Mouse (Mus musculus): ENCODE results near the gene Msl3l2. TPM values are rescaled to one million over a fixed set of nuclear protein-coding genes. Genes with fewer than 3 reads are reported as not detected.

Gene Msl3l2
- polyA plus RNA-seq (2012; rRNA removed) (0.63 and 1.0 TPM in 2 replicates), polyA plus RNA-seq (2014; fragmentation: Nextera tagmentation; extraction: Ambion mirVana) (0.94 and 0.99 TPM in 2 replicates)

DNA sequence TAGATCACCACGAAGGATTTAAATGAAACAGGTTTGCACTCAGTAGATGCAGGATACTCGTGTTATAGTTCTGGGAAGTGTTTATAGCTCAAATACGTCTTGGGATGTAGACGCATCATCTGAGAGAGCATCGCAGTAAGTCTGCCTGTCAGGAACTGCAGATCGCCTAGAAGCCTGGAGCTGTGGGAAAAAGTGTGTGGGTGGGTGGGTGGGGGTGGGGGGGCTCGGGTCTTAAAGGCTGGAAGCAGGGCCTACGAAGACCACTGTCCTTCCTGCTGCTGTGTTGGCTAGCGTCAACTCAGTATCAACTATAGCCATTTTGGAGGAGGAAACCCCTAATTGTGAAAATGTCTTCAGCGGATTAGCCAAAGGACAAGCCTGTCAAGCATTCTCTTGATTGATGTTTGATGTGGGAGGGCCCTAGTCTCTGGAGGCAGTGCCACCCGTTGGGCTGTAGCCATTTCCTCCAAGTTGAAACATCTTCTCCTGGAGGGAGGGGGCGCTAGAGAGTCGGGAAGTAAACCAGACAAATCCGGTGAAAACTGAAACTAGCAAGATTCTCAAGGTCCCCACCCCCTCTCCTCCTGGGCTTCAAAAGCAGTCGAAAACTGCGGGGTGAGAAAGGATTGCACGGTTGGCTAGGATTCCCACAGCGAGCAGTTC is at the start of gene Msl3l2:
Msl3l2 (plus strand) TSS at position 585 of the 663 bp plus-strand sequence.
- Histone ChIP-seq H3K4me2 (ENCODE audit: low read depth) (peak within 1 kb of the TSS; percentile 52), H3K27ac (no peak within 1 kb of the TSS), H3K9me3 (ENCODE audit: control insufficient read depth, low read length) (no peaks in the 10 kb centered on the region), H3K36me3 (replicated peaks; ENCODE audit: control insufficient read depth, insufficient read depth, low read depth) (no peaks in the 10 kb centered on the region), H3K4me3 (ENCODE audit: insufficient read depth in 1 of 2, low read depth in 2 of 2, low read length in 2 of 2) (peak within 1 kb of the TSS; percentile 47 to 49), H3K9ac (replicated peaks) (peak within 1 kb of the TSS; percentile 53; the same call in 1 of the 2 replicates), H3K27me3 (ENCODE audit: control insufficient read depth, insufficient read depth, low read length) (no peaks in the 10 kb centered on the region), H3K4me1 (replicated peaks; ENCODE audit: control insufficient read depth in 2 of 2, insufficient read depth in 2 of 2, low read length in 1 of 2) (no peaks in the 10 kb centered on the region)
- ATAC-seq (ENCODE audit: insufficient read depth): peak; percentile 80
- 24% methylated on average over 18 of the region's 18 CpGs for WGBS (ENCODE audit: insufficient replicate concordance)
- peak; percentile 43; the same call in 1 of the 2 replicates for TF ChIP-seq EP300 (IDR thresholded peaks at IDR 0.05; ENCODE audit: low read depth)
- TF ChIP-seq CTCF (IDR thresholded peaks at IDR 0.05; ENCODE audit: low read depth): peak; percentile 66
- DNase-seq (ENCODE audit: low read depth in 3 of 3, low spot score in 3 of 3): peak; percentile 60 to 64 (median 61)

DNA sequence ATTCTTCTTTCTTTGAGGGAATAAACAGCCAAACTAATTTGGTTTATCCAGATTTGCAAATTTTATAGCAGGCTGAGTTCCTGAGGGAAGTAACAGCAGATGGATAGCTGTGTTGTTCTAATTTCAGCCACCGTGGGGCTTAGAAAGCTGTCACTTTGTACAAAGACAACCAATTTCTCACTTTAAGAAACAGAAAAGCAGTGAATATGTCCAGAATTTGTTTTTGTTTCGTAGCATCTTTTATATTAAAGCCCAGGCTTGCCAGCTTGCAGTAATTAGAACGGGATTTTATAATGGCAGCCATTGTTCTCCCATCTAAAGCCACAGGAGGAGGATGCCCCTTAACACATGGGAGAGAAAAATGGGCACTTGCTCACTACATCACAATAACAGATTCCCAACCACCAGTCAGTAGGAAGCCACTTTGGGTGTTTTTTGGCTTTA is 47.7 kb upstream of the Msl3l2 start:
- ATAC-seq (ENCODE audit: insufficient read depth): no peak
- H3K27me3 ChIP-seq (ENCODE audit: control insufficient read depth, insufficient read depth, low read length): no peaks in the 10 kb centered on the region
- no peak overlapping the region for H3K9ac ChIP-seq (replicated peaks)
- no peak overlapping the region for H3K27ac ChIP-seq
- no peak overlapping the region for H3K4me3 ChIP-seq (ENCODE audit: insufficient read depth in 1 of 2, low read depth in 2 of 2, low read length in 2 of 2)
- no peak overlapping the region for H3K4me2 ChIP-seq (ENCODE audit: low read depth)
- H3K4me1 ChIP-seq (replicated peaks; ENCODE audit: control insufficient read depth in 2 of 2, insufficient read depth in 2 of 2, low read length in 1 of 2): no peaks in the 10 kb centered on the region
- H3K9me3 ChIP-seq (ENCODE audit: control insufficient read depth, low read length): no peaks in the 10 kb centered on the region
- no peak for DNase-seq (ENCODE audit: low read depth in 3 of 3, low spot score in 3 of 3)
- TF ChIP-seq CTCF (IDR thresholded peaks at IDR 0.05; ENCODE audit: low read depth) (no peak), EP300 (IDR thresholded peaks at IDR 0.05; ENCODE audit: low read depth) (no peak)
- H3K36me3 ChIP-seq (replicated peaks; ENCODE audit: control insufficient read depth, insufficient read depth, low read depth): no peaks in the 10 kb centered on the region
- 58% methylated on average over 3 of the region's 3 CpGs for WGBS (ENCODE audit: insufficient replicate concordance)

DNA sequence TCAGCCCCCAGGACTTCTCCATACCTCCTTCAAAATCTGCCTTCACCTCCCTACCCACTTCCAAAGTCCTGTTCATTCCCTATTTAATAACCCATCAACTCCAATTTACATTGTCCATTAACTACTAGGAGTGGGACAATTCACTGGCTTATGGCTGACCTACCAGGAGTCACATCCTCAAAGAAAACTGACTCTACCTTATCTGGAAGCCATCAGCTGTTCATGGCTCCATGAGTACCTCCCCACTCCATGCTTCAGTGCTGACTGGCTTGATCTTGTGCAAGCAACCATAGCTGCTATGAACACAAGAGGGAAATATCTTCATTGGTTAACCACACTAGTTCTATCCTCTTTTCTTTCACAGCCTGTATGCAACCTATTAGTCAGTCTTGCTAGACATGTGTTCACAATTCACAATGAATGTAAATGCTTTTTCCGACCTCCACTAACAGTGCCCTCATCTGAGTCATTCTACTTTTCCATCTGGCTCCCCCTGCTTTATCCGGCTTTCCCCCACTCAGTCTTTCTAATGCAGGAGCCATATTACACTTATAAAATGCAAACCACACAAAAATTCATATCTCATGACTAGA is 45.4 kb upstream of the Msl3l2 start:
- no peak for TF ChIP-seq EP300 (IDR thresholded peaks at IDR 0.05; ENCODE audit: low read depth)
- no peak for TF ChIP-seq CTCF (IDR thresholded peaks at IDR 0.05; ENCODE audit: low read depth)
- Histone ChIP-seq H3K9ac (replicated peaks) (no peak overlapping the region), H3K4me2 (ENCODE audit: low read depth) (no peak overlapping the region), H3K27ac (no peak overlapping the region), H3K4me3 (ENCODE audit: insufficient read depth in 1 of 2, low read depth in 2 of 2, low read length in 2 of 2) (no peak overlapping the region), H3K9me3 (ENCODE audit: control insufficient read depth, low read length) (no peaks in the 10 kb centered on the region), H3K27me3 (ENCODE audit: control insufficient read depth, insufficient read depth, low read length) (no peaks in the 10 kb centered on the region), H3K4me1 (replicated peaks; ENCODE audit: control insufficient read depth in 2 of 2, insufficient read depth in 2 of 2, low read length in 1 of 2) (no peaks in the 10 kb centered on the region), H3K36me3 (replicated peaks; ENCODE audit: control insufficient read depth, insufficient read depth, low read depth) (no peaks in the 10 kb centered on the region)
- ATAC-seq (ENCODE audit: insufficient read depth): no peak
- WGBS (ENCODE audit: insufficient replicate concordance): 54% methylated on average over 2 of the region's 2 CpGs
- DNase-seq (ENCODE audit: low read depth in 3 of 3, low spot score in 3 of 3): no peak

DNA sequence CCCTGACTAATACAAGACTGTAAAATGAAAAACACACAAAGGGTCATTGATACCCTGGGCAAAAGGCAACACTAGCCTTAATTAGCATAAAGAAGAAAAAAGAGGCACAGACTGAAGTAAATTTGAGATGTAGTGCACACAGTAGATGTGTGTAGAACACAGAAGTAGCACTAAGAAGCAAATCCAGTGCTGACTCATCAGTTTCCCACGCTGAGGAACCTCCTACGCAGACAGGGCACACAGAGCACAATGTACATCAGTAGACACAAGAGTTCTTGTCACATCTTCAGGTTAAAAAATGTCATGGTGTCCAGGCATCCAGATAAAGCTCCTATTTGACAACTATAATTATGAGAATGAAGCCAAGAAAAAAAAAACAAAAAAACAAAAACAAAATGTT is 44.0 kb upstream of the Msl3l2 start:
- no peak overlapping the region for H3K4me2 ChIP-seq (ENCODE audit: low read depth)
- H3K4me3 ChIP-seq (ENCODE audit: insufficient read depth in 1 of 2, low read depth in 2 of 2, low read length in 2 of 2): no peak overlapping the region
- H3K27me3 ChIP-seq (ENCODE audit: control insufficient read depth, insufficient read depth, low read length): no peaks in the 10 kb centered on the region
- DNase-seq (ENCODE audit: low read depth in 3 of 3, low spot score in 3 of 3): no peak
- 63% methylated on average over 2 of the region's 2 CpGs for WGBS (ENCODE audit: insufficient replicate concordance)
- H3K27ac ChIP-seq: no peak overlapping the region
- no peaks in the 10 kb centered on the region for H3K9me3 ChIP-seq (ENCODE audit: control insufficient read depth, low read length)
- H3K4me1 ChIP-seq (replicated peaks; ENCODE audit: control insufficient read depth in 2 of 2, insufficient read depth in 2 of 2, low read length in 1 of 2): no peaks in the 10 kb centered on the region
- no peaks in the 10 kb centered on the region for H3K36me3 ChIP-seq (replicated peaks; ENCODE audit: control insufficient read depth, insufficient read depth, low read depth)
- no peak overlapping the region for H3K9ac ChIP-seq (replicated peaks)
- ATAC-seq (ENCODE audit: insufficient read depth): no peak
- TF ChIP-seq EP300 (IDR thresholded peaks at IDR 0.05; ENCODE audit: low read depth): no peak
- no peak for TF ChIP-seq CTCF (IDR thresholded peaks at IDR 0.05; ENCODE audit: low read depth)

DNA sequence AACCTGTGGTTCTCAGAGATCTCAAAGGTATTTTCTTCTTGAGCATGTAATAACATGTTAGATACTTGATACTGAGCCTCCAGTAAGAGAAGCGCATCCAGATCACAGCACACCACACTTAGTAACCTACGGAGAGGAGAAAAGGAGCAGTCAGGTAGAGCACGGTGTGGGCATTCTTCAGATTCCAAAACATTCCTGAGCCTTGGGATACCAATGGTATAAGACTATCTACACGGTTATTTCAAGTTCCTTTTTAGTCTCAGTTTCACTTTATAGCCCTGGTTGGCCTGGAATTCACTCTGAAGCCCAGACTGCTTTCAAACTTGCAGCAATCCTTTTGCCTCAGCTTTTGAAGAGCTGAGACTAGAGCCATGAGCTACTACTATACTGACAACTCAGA is 17.0 kb upstream of the Msl3l2 start:
- Histone ChIP-seq H3K27me3 (ENCODE audit: control insufficient read depth, insufficient read depth, low read length) (no peaks in the 10 kb centered on the region), H3K36me3 (replicated peaks; ENCODE audit: control insufficient read depth, insufficient read depth, low read depth) (no peaks in the 10 kb centered on the region), H3K9ac (replicated peaks) (no peak overlapping the region), H3K4me1 (replicated peaks; ENCODE audit: control insufficient read depth in 2 of 2, insufficient read depth in 2 of 2, low read length in 1 of 2) (no peaks in the 10 kb centered on the region), H3K27ac (no peak overlapping the region), H3K4me2 (ENCODE audit: low read depth) (no peak overlapping the region), H3K4me3 (ENCODE audit: insufficient read depth in 1 of 2, low read depth in 2 of 2, low read length in 2 of 2) (no peak overlapping the region), H3K9me3 (ENCODE audit: control insufficient read depth, low read length) (no peaks in the 10 kb centered on the region)
- WGBS (ENCODE audit: insufficient replicate concordance): 65% methylated on average over 4 of the region's 4 CpGs
- TF ChIP-seq EP300 (IDR thresholded peaks at IDR 0.05; ENCODE audit: low read depth): no peak
- TF ChIP-seq CTCF (IDR thresholded peaks at IDR 0.05; ENCODE audit: low read depth): no peak
- DNase-seq (ENCODE audit: low read depth in 3 of 3, low spot score in 3 of 3): no peak
- no peak for ATAC-seq (ENCODE audit: insufficient read depth)
